Mouse (Mus musculus) regulatory T cell (primary cell): ENCODE data around the gene Ssr4.

Experiments
- in situ Hi-C: fragments of 300-600 bp; cut with MboI, MseI; formaldehyde crosslinking; loops from one replicate; pipeline ENCODE4 v1.15.1; 2025; ENCODE audit warnings: high pct_unique_total_duplicates

Gene Ssr4

GRCm38 (mm10) chrX:73805814-73806213, 19.0 kb downstream of the Ssr4 start:
- in situ Hi-C loops, result loop anchor here (5.0 kb wide), 1 partner anchor 46 kb away; no protein-coding TSS in a partner anchor

DNA sequence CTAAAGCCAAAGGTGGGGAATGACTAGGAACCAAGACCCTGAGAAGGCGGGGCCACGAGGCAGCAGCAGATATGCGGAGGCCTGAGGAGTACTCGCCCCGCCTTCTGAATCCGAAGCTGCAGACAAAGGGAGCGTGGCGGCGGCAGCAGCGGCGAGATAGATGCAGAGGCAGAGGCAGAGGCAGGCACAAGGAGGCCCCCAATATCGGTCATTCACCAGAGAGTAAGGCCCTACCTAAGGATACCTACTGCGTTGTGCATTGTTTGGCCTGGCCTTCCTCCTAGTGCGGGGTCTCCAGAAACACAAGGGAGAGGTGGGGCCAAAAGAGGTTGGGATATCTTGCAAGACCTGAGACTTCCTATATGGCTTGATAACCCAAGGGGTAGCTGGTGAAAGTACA, 28.2 kb downstream of the Ssr4 start:
- in situ Hi-C loops, result no loop called here

- in situ Hi-C loops, result no loop called here
Measured at GRCm38 (mm10) chrX:73816596-73817314, 29.9 kb downstream of the Ssr4 start.

- in situ Hi-C loops, result no loop called here
Measured at GRCm38 (mm10) chrX:73823747-73824146, 36.9 kb downstream of the Ssr4 start.

DNA sequence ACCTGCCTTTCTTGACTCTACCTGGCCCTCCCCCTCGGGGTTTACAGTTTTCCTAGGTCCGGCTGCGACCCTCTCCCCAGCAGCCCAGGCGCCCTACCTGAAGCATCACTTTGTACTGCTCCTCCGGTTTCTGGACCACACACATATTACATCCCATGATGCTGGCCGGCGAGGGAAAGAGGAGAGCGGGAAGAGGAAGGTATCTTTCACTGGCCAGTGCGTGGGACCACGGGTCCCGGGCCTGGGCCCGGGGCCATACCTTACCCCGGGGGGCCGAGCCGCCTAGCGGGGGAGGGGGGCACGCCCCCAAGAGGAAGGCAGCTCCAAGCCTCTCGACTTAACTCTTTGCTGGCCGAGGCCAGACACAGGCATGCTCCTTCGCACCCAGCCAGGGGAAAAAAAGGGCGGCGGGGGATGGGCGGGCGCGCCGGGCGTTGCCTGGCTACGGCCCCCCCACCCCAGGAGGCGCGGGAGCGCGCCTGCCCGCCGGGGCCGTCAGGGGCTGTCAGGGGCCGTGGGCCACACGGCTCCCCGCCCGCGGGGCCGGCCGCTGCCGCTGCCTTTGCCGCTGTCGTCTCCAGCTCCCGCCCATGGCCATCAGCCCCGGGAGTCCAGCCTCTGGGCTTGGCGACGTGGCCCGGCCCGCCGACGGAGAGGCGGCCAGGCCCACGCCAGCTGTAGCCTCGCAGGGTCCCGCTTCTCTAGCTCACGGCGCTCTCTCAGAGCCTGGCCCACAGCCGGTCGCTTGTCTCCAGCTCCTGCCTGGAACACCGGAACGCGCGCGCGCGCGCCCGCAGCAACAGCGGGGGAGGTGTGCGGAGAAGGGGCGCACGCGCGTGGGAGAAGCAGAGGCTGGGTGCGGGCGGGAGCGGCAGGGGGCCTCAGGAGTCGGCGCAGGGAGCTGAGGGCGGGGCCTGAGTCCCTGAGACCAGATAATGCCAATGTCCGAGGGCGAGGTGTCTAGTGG, 37.6 kb downstream of the Ssr4 start, which contains the start of gene Pdzd4:
Gene Pdzd4 (minus strand): TSS at position 785 of the 967 bp plus-strand sequence.
- in situ Hi-C loops, result no loop called here

DNA sequence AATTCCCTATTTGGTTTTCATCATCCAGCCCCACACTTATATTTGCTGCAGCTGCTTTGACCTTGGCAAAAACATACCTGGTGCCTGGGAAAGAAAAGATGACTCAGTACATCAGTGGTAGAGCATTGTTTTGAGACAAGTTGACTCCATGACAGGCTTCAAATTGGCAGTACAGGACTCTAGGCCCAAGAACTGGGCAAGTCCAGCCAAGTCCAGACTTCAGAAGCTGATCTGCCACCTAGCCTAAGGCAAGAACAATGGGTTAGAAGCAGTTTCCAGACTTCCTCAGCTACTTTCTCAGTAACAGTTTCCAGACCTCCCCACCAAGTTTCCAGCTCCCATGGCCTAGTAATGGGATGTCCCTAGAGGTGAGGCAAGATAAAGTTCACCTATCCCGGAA, 48.9 kb downstream of the Ssr4 start:
- in situ Hi-C loops, result no loop called here

DNA sequence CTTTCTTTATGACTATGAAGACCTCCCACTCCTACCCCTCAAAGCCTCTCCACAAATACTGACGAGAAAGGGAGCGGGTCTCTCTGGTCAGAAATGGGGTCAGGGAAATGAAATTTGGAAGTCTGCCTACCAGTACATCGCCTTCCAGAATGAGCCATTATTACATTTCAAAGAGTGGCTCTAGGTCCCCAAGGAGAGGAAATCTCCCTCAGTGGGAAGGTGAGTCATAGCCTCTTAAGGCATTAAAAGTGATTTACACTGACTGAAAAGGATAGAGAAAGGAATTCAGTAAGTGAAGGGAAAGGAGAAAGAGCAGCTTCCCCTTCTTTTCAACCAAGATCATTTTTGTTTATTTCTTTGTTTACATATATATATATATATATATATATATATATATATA, 49.9 kb downstream of the Ssr4 start:
- in situ Hi-C loops, result no loop called here
